Mouse (Mus musculus) limb, embryonic 15.5 days (tissue): ENCODE measurements around the gene 1810049J17Rik. TPM values are rescaled to one million over a fixed set of nuclear protein-coding genes. Genes with fewer than 3 reads are reported as not detected.

ENCODE experiments used
- polyA plus RNA-seq: library from polyadenylated mRNA; unstranded; fragments of >200 nt; fragmentation: Nextera tagmentation; extraction: Ambion mirVana; gene quantifications from 2 replicates; pipeline ENCODE4 v1.2.1, GENCODE M21; 2015

1810049J17Rik gene
- polyA plus RNA-seq, 1 experiment from 2014 or later = 0.59 TPM

Other genes starting within 250 kb of the 1810049J17Rik start
- 128 TPM in 2 replicates for gene Zfr, start 204.1 kb downstream of the 1810049J17Rik start, polyA plus RNA-seq
- 15.0 TPM in 2 replicates for gene Mtmr12, start 116.9 kb downstream of the 1810049J17Rik start, polyA plus RNA-seq
- 78.0 and 87.2 TPM in 2 replicates for gene Golph3, start 449 bp downstream of the 1810049J17Rik start, polyA plus RNA-seq